Mouse (Mus musculus) liver, embryonic 13.5 days (tissue): ENCODE data around the gene 1700066M21Rik. TPM values are rescaled to one million over a fixed set of nuclear protein-coding genes. Genes with fewer than 3 reads are reported as not detected.

Experiments used
- ATAC-seq: fragments of 200-750 bp; cut with Nextera tagmentation; 2 replicates; pipeline ENCODE4 v1.8.0; 2017; ENCODE audit warnings: low read depth, mild to moderate bottlenecking, moderate number of reproducible peaks, moderate library complexity
- DNase-seq: peaks from one replicate; pipeline ENCODE4 v3.0.0; 2022
- H3K27ac ChIP-seq: fragments of 300-500 bp; sonication (generic); 2 replicates; pipeline ENCODE4 v1.5.1; 2015; ENCODE audit warnings: moderate library complexity, mild to moderate bottlenecking, inconsistent platforms
- H3K27me3 ChIP-seq: fragments of 300-500 bp; sonication (generic); 2 replicates; pipeline ENCODE4 v1.6.1; 2015; ENCODE audit warnings: mild to moderate bottlenecking, inconsistent platforms
- H3K36me3 ChIP-seq: fragments of 300-500 bp; sonication (generic); 2 replicates; pipeline ENCODE4 v1.6.1; 2015; ENCODE audit warnings: mild to moderate bottlenecking, inconsistent platforms
- H3K4me1 ChIP-seq: fragments of 300-500 bp; sonication (generic); replicated peaks from 2 replicates; pipeline ENCODE4 v1.6.1; 2015; ENCODE audit warnings: inconsistent platforms
- H3K4me2 ChIP-seq: fragments of 300-500 bp; sonication (generic); 2 replicates; pipeline ENCODE4 v1.6.1; 2015; ENCODE audit warnings: inconsistent platforms, mild to moderate bottlenecking, moderate library complexity
- H3K4me3 ChIP-seq: fragments of 300-500 bp; sonication (generic); replicated peaks from 2 replicates; pipeline ENCODE4 v1.5.1; 2015; ENCODE audit warnings: mild to moderate bottlenecking, inconsistent platforms
- H3K9ac ChIP-seq: fragments of 300-500 bp; sonication (generic); 2 replicates; pipeline ENCODE4 v1.6.1; 2015; ENCODE audit warnings: mild to moderate bottlenecking, inconsistent platforms
- H3K9me3 ChIP-seq: fragments of 300-500 bp; sonication (generic); replicated peaks from 2 replicates; pipeline ENCODE4 v1.6.1; 2016; ENCODE audit warnings: inconsistent platforms
- WGBS: fragments of 180-500 bp; shearing (Covaris S2); methylation state at CpG from one replicate; pipeline ENCODE4 v1.1.7; 2015; ENCODE audit not compliant: insufficient replicate concordance; 5-methylcytosine and 5-hydroxymethylcytosine counted together
- polyA plus RNA-seq: library from polyadenylated mRNA; unstranded; fragments of >200 nt; fragmentation: Nextera tagmentation; extraction: Ambion mirVana; gene quantifications from 2 replicates; pipeline ENCODE4 v1.2.1, GENCODE M21; 2015

The 1700066M21Rik gene
- polyA plus RNA-seq, 1 experiment from 2014 or later = 8.9 TPM

GRCm38 (mm10) chr1:57433141-57433540 is 55.7 kb downstream of the 1700066M21Rik start:
- 73% methylated on average over 7 of the region's 7 CpGs for WGBS

More at GRCm38 (mm10) chr1:57433141-57433540, 55.7 kb downstream of the 1700066M21Rik start:
- Histone ChIP-seq H3K4me3 (no peak overlapping the region), H3K4me2 (no peak overlapping the region), H3K27me3 (peaks cover 3% of the 10 kb centered on the region; the same call in 1 of the 2 replicates), H3K9me3 (no peaks in the 10 kb centered on the region), H3K4me1 (peaks cover 13% of the 10 kb centered on the region), H3K9ac (no peak overlapping the region), H3K27ac (no peak overlapping the region), H3K36me3 (no peaks in the 10 kb centered on the region)
- DNase-seq = no peak
- no peak for ATAC-seq

Other genes with a start within 250 kb of the 1700066M21Rik start
- gene Maip1, start 28.7 kb downstream of the 1700066M21Rik start, polyA plus RNA-seq = 11.1 and 12.6 TPM in 2 replicates
- 17.3 and 21.7 TPM in 2 replicates for gene Tyw5, start 29.5 kb downstream of the 1700066M21Rik start, polyA plus RNA-seq